Mouse (Mus musculus): ENCODE measurements around the gene Rnf145.
A peak's percentile ranks its signal among the peaks of the same experiment; 100 is the strongest.

DNA sequence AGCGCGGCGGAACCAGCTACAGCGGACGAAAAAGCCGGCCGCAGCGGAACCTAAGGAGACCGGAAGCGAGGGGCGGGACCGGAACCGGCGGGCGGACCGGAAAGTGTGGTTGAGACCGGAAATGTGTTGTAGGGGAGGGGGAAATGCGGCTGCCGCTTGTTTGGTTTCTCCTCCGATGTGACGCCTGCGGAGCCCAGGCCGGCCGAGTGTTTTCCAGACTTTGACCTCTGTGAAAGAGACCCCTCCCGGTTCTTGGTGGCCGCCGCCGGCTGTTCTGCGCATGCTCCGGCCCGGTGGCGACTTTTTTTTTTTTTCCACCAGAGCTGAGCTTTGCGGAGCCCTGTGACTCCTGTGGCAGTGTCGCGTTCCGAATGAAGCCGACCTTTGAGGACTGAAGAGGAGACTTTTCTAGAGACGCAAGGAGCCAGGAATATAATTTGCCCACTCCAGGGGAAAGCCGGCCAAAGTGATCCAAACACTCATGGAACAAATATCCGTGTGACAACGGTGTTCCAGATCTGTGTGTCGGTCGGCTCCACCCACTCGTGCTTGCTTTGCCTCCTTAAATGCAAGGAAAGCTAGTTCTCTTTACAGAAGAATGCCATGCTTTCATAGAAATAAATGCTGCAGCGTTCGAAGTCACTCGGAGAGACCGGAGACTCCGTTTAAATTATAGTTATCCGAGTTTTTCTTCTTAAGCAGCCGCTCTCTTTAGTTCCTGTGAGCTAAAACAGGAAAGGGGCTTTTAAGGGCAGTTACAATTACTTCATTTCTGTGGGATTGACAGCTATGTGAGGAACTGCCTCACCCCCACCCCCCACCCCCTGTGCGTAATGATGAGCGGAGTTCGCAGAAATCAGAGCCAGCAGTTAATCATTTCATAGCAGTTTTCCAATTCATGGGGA lies 48.1 kb upstream of the Rnf145 start, which contains the start of gene Ublcp1:
- no peak for TF ChIP-seq CTCF (IDR thresholded peaks at IDR 0.05; ENCODE audit: low read depth)
- TF ChIP-seq EP300 (IDR thresholded peaks at IDR 0.05; ENCODE audit: low read depth): peak; percentile 76; the same call in 1 of the 2 replicates

Data from heart, postnatal 0 days (tissue).